ENCODE assay signal across 24 mouse cellular contexts in the genomic region with DNA sequence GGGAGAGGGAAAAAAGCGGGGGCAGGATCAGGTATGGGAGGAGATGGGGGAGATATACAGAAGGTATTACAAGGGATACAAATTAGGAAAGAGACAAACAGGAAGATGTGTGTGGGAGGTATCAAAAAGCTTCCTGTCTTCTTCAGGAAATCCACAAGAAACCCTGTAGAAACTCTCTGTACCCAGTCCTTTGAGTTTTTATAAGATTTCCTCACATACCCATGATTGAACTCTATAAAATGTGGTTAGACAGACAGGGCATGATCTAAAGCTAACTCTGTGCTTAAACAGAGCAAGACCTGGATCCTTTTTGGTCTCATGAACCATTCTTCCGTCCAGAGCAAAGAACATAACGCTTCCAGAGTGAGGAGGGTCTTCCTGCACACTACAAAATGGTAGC.
"Had no signal": no experiment of that assay in that cellular context is flagged by ENCODE, and none has a peak within 500 bp of the region (broad histone marks: within the 10 kb centered on the region; RNA-seq: fewer than 3 reads in every experiment).

No protein-coding gene starts in this region.

- H3K27me3 ChIP-seq: kidney, embryonic 15.5 days; limb, embryonic 12.5 days; limb, embryonic 15.5 days; liver, embryonic 12.5 days; liver, embryonic 15.5 days; lung, embryonic 15.5 days; megakaryocyte, embryonic 14.5 days; midbrain, embryonic 13.5 days had no signal

- H3K27ac ChIP-seq: kidney, embryonic 15.5 days; limb, embryonic 12.5 days; limb, embryonic 15.5 days; liver, embryonic 12.5 days; liver, embryonic 15.5 days; lung, embryonic 15.5 days; midbrain, embryonic 10.5 days; midbrain, embryonic 13.5 days had no signal

- H3K36me3 ChIP-seq: liver, embryonic 15.5 days had no signal

- ATAC-seq: liver, embryonic 12.5 days; midbrain, embryonic 13.5 days; midbrain, embryonic 16.5 days had no signal

- H3K4me1 ChIP-seq: kidney, embryonic 15.5 days; limb, embryonic 12.5 days; limb, embryonic 15.5 days; liver, embryonic 15.5 days; lung, embryonic 15.5 days; midbrain, embryonic 10.5 days; midbrain, embryonic 13.5 days had no signal

- H3K4me3 ChIP-seq: kidney, embryonic 15.5 days; limb, embryonic 12.5 days; limb, embryonic 15.5 days; liver, embryonic 12.5 days; liver, embryonic 15.5 days; lung, embryonic 15.5 days; megakaryocyte, embryonic 14.5 days; midbrain, embryonic 10.5 days; midbrain, embryonic 13.5 days; myocyte had no signal

- H3K4me2 ChIP-seq: kidney, embryonic 15.5 days; limb, embryonic 12.5 days; limb, embryonic 15.5 days; liver, embryonic 12.5 days; liver, embryonic 15.5 days; lung, embryonic 15.5 days; midbrain, embryonic 13.5 days had no signal

- DNase-seq: kidney, adult 11 months; kidney, adult 8-10 months; kidney, postnatal 10 days; kidney, postnatal 36 days; left cerebral cortex, postnatal 4 days; lung, adult 18-20 months; lung, postnatal 10 days; lung, postnatal 36 days; right cerebral cortex, adult 18-20 months; right cerebral cortex, postnatal 14 days; right cerebral cortex, postnatal 4 days; thymus, adult 18-20 months; thymus, postnatal 25 days had no signal

- H3K9ac ChIP-seq: kidney, embryonic 15.5 days; limb, embryonic 12.5 days; limb, embryonic 15.5 days; liver, embryonic 12.5 days; liver, embryonic 15.5 days; lung, embryonic 15.5 days; midbrain, embryonic 13.5 days had no signal

- H3K9me3 ChIP-seq: limb, embryonic 15.5 days; liver, embryonic 12.5 days; liver, embryonic 15.5 days; lung, embryonic 15.5 days had no signal
